Mouse (Mus musculus) embryonic facial prominence, embryonic 11.5 days (tissue): ENCODE results near the gene Lrba. TPM values are rescaled to one million over a fixed set of nuclear protein-coding genes. Genes with fewer than 3 reads are reported as not detected.

ENCODE experiments used
- ATAC-seq: fragments of 200-750 bp; cut with Nextera tagmentation; replicated peaks from 2 replicates; pipeline ENCODE4 v1.8.0; 2017; ENCODE audit warnings: low read depth; ENCODE audit not compliant: insufficient number of reproducible peaks, low FRiP score, low TSS enrichment
- DNase-seq: peaks from one replicate; pipeline ENCODE4 v3.0.0-alpha.2; 2015; ENCODE audit warnings: low spot score
- H3K27ac ChIP-seq: fragments of 300-500 bp; sonication (generic); replicated peaks from 2 replicates; pipeline ENCODE4 v1.5.1; 2014; ENCODE audit warnings: mild to moderate bottlenecking, low read depth, low read length, control low read depth
- H3K27me3 ChIP-seq: fragments of 300-500 bp; sonication (generic); 2 replicates; pipeline ENCODE4 v1.6.1; 2014; ENCODE audit warnings: mild to moderate bottlenecking, low read length, moderate library complexity, mixed read lengths; ENCODE audit not compliant: control insufficient read depth, insufficient read depth
- H3K36me3 ChIP-seq: fragments of 300-500 bp; sonication (generic); replicated peaks from 2 replicates; pipeline ENCODE4 v1.6.1; 2014; ENCODE audit warnings: low read depth, mild to moderate bottlenecking, low read length, moderate library complexity, mixed read lengths; ENCODE audit not compliant: control insufficient read depth, insufficient read depth
- H3K4me1 ChIP-seq: fragments of 300-500 bp; sonication (generic); 2 replicates; pipeline ENCODE4 v1.6.1; 2014; ENCODE audit warnings: low read length, mixed read lengths; ENCODE audit not compliant: control insufficient read depth, insufficient read depth
- H3K4me2 ChIP-seq: fragments of 300-500 bp; sonication (generic); 2 replicates; pipeline ENCODE4 v1.6.1; 2014; ENCODE audit warnings: low read depth, mild to moderate bottlenecking, control low read depth, low read length, moderate library complexity
- H3K4me3 ChIP-seq: fragments of 300-500 bp; sonication (generic); 2 replicates; pipeline ENCODE4 v1.5.1; 2014; ENCODE audit warnings: low read depth, low read length, control low read depth
- H3K9ac ChIP-seq: fragments of 300-500 bp; sonication (generic); replicated peaks from 2 replicates; pipeline ENCODE4 v1.6.1; 2014; ENCODE audit warnings: mild to moderate bottlenecking, control low read depth, low read length
- H3K9me3 ChIP-seq: fragments of 300-500 bp; sonication (generic); replicated peaks from 2 replicates; pipeline ENCODE4 v1.6.1; 2016; ENCODE audit warnings: mild to moderate bottlenecking, low read length, inconsistent platforms, mixed read lengths; ENCODE audit not compliant: control insufficient read depth
- WGBS: fragments of 180-500 bp; shearing (Covaris S2); extraction: QIAGEN DNeasy Blood & Tissue Kit; methylation state at CpG from one replicate; pipeline ENCODE4 v1.1.7; 2014; 5-methylcytosine and 5-hydroxymethylcytosine counted together
- polyA plus RNA-seq: library from polyadenylated mRNA; unstranded; fragments of >200 nt; fragmentation: Nextera tagmentation; extraction: Ambion mirVana; gene quantifications from 2 replicates; pipeline ENCODE4 v1.2.1, GENCODE M21; 2014

The Lrba gene
- polyA plus RNA-seq, 1 experiment from 2014 or later: 8.9 TPM

DNA sequence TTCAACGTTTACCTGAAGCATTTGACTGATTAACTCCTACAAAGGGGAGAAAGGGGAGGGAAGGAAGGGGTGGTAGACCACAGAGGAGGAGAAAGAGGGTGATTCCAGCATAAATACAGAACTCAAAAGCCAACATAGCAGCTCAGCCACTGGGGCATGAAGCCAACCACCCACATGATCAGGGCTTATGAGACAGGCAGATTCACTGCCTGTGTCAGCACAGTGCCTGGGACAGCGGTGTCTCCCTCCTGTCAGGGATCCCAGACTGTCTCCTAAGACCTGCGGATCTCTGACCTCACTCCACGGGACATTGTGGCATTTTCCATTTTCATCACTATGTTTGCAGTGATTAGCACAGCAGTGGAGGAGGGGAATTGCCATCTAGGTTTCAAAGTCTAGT, 568.8 kb downstream of the Lrba start:
- DNase-seq (no peak), ATAC-seq (no peak)
- Histone ChIP-seq H3K9ac (no peak overlapping the region), H3K36me3 (no peaks in the 10 kb centered on the region), H3K27ac (no peak overlapping the region), H3K4me3 (no peak overlapping the region), H3K9me3 (no peaks in the 10 kb centered on the region), H3K4me1 (peaks cover 4% of the 10 kb centered on the region; the same call in 1 of the 2 replicates), H3K27me3 (no peaks in the 10 kb centered on the region), H3K4me2 (no peak overlapping the region)
- 82% methylated on average over 4 of the region's 4 CpGs for WGBS

DNA sequence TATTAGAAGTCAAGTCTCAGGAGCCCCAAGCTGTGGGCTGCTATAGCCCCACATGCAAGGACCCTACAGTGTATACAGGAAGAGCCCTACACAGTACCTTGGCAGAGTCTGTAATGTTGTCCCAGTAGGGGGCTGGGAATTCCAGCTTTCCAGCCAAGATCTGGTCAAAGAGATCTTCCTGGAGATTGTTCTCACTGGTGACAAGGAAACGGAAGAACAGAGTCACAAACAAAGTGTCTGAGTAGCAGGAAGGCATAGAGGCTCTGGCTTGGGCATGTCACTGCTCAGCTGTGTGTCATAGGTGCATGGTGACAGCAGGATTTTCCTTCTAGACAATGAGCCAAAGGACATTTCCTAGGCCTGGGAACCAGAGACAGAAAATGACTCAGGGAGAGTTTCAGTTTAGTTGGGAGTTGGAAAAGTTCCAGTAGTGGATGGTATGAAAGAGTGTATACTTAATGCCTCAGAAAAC, 569.3 kb downstream of the Lrba start:
- H3K4me2 ChIP-seq: no peak overlapping the region
- no peak overlapping the region for H3K9ac ChIP-seq
- no peaks in the 10 kb centered on the region for H3K27me3 ChIP-seq
- ATAC-seq (no peak), DNase-seq (no peak)
- H3K4me3 ChIP-seq: no peak overlapping the region
- H3K4me1 ChIP-seq: peaks cover 4% of the 10 kb centered on the region; the same call in 1 of the 2 replicates
- no peak overlapping the region for H3K27ac ChIP-seq
- H3K9me3 ChIP-seq: no peaks in the 10 kb centered on the region
- H3K36me3 ChIP-seq: no peaks in the 10 kb centered on the region
- WGBS: 53% methylated on average over 1 of the region's 1 CpGs

DNA sequence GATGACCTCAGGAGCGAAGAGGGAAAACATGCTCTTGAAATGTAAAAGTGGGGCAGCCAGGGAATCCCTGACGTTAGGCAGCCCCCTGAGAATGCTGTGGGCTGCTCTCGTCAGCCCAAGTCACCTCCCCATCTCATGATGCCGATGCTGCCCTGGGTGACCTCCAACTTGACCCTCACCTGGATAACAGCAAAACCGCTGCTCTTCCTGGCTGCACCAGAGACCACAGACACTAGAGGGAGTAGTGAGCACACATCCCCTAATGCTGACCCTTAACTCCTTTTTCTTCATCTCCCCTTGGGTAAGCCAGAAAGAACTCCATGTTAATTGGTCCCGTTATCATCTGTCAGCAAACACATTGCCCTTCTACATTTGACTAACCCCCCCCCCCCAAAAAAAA, 572.2 kb downstream of the Lrba start:
- no peaks in the 10 kb centered on the region for H3K9me3 ChIP-seq
- 27% methylated on average over 6 of the region's 6 CpGs for WGBS
- H3K9ac ChIP-seq: no peak overlapping the region
- no peaks in the 10 kb centered on the region for H3K36me3 ChIP-seq
- no peaks in the 10 kb centered on the region for H3K4me1 ChIP-seq
- H3K27me3 ChIP-seq: no peaks in the 10 kb centered on the region
- ATAC-seq: no peak
- H3K27ac ChIP-seq: no peak overlapping the region
- peak; percentile 51 for DNase-seq
- no peak overlapping the region for H3K4me3 ChIP-seq
- no peak overlapping the region for H3K4me2 ChIP-seq

DNA sequence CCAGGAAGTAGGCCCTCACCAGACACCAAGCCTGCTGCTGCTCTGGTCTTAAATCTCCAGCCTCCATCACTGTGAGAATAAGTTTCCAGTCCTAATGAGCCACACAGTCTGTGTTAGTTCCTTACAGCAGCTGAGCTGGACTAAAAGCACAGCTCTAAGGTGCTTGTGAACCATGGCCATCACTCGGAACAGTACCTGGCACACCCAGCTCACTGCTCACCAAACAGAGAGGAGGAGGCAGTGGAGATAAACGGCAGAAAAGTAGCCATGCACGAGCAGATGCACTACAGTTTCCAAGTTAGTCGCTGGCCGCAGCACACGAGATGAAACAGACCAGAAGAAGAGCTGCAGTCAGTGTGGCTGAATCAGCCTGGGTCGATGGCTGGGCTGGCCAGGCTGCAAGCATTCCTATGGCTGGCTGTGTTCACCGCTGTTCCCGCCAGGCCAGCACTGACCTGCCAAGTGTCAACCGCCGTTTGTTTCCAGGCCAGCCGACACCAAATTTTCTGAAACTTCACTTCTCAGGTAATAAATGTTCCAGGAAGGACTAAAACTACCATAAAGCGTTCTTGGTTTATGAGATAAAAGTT, 573.5 kb downstream of the Lrba start:
- Histone ChIP-seq H3K27me3 (no peaks in the 10 kb centered on the region), H3K4me1 (no peaks in the 10 kb centered on the region), H3K4me3 (no peak overlapping the region), H3K9ac (no peak overlapping the region), H3K4me2 (no peak overlapping the region), H3K27ac (no peak overlapping the region), H3K36me3 (no peaks in the 10 kb centered on the region), H3K9me3 (no peaks in the 10 kb centered on the region)
- ATAC-seq (no peak), DNase-seq (no peak)
- WGBS: 84% methylated on average over 13 of the region's 13 CpGs

DNA sequence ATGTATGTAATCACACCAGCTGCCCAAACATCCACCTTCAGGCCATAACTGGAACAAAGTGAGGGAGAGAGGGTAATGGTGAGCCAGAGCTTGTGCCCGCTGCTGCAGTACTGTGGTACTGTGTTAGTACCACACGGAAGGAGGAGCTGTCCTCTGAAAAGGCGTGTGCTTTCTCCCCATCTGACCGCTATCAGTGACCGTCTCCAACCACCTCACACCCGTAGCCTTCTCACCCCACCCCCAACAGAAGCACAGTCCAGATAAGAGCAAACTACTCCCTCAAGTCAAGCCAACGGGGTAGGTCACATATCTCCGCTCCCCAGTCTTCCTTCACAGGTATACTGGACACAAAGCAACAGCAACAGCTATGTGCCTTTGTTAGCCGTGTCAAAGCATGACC, 574.6 kb downstream of the Lrba start:
- no peak for DNase-seq
- Histone ChIP-seq H3K27ac (no peak overlapping the region), H3K9me3 (no peaks in the 10 kb centered on the region), H3K4me3 (no peak overlapping the region), H3K27me3 (no peaks in the 10 kb centered on the region), H3K36me3 (no peaks in the 10 kb centered on the region), H3K9ac (no peak overlapping the region), H3K4me2 (no peak overlapping the region), H3K4me1 (no peaks in the 10 kb centered on the region)
- WGBS: 94% methylated on average over 9 of the region's 9 CpGs
- 0 out of 2 replicates have a peak, but pooled peaks have one; percentile 62 for ATAC-seq

DNA sequence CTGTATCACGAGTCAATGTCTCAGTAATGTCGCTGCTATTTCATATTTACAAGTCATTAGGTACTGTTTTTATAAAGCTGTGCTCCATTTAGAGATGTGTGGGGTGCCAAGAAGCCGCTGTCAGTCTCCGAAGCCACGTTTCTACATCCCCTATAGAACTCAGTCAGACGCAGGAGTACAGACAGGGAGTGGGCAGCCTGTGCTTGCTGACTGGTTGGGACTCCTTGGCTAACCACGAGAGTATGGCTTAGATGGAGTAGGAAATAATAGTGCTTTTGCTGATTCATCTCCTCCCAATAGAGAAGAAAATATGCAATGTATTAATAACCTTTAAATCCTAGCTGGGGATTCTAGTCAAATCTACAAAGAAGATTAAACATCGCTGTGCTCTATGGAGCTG, 576.4 kb downstream of the Lrba start:
- DNase-seq: no peak
- no peak overlapping the region for H3K27ac ChIP-seq
- ATAC-seq: no peak
- no peaks in the 10 kb centered on the region for H3K36me3 ChIP-seq
- H3K4me3 ChIP-seq: no peak overlapping the region
- H3K9me3 ChIP-seq: no peaks in the 10 kb centered on the region
- no peaks in the 10 kb centered on the region for H3K4me1 ChIP-seq
- H3K9ac ChIP-seq: no peak overlapping the region
- WGBS: 82% methylated on average over 8 of the region's 8 CpGs
- H3K4me2 ChIP-seq: no peak overlapping the region
- no peaks in the 10 kb centered on the region for H3K27me3 ChIP-seq

DNA sequence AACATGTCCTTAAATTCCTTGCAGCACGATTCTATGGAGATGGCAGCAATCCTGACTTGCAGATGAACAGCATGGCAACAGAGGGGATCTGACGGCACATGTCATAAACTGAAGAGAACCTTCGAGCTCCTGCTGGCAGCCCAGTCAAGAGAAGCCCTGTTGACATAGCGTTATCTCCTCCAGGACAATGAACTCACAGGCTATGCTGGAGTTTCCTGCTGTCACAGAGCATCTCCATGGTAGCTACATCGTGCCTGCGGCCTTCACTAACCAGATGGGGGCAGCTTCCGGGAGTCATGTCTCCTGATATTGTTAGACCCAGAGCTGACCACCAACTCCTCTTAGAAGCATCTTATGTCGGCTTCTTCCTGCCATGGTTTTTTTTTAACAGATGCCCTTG, 578.3 kb downstream of the Lrba start:
- H3K4me1 ChIP-seq: no peaks in the 10 kb centered on the region
- no peak overlapping the region for H3K27ac ChIP-seq
- 67% methylated on average over 8 of the region's 8 CpGs for WGBS

DNA sequence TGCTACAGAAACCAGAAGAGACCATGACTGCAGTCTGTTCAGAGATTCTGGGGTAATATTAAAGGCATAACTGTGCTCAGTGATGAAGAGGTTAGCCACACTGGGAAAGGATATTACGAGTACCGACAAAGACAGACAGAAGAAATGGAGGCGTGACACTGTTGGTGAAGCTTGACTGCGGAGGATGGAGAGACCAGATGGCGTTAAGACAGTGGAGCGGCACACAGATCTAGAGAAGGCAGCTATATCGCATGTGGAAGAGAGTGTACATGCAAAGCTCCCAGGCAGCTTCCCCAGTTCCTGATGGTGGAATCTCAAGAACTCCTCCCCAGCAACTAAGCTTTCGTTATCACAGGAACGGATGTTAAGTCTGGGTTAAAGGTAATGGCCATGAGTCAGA, 579.8 kb downstream of the Lrba start:
- no peaks in the 10 kb centered on the region for H3K9me3 ChIP-seq
- no peaks in the 10 kb centered on the region for H3K27me3 ChIP-seq
- WGBS: 92% methylated on average over 9 of the region's 9 CpGs
- no peak overlapping the region for H3K9ac ChIP-seq
- H3K4me3 ChIP-seq: no peak overlapping the region
- no peak for DNase-seq
- ATAC-seq: no peak
- no peaks in the 10 kb centered on the region for H3K4me1 ChIP-seq
- H3K4me2 ChIP-seq: no peak overlapping the region
- no peak overlapping the region for H3K27ac ChIP-seq
- H3K36me3 ChIP-seq: no peaks in the 10 kb centered on the region

More for the DNA sequence above, 578.3 kb downstream of the Lrba start:
- no peak overlapping the region for H3K4me2 ChIP-seq
- H3K4me3 ChIP-seq: no peak overlapping the region
- H3K36me3 ChIP-seq: no peaks in the 10 kb centered on the region
- no peaks in the 10 kb centered on the region for H3K27me3 ChIP-seq
- ATAC-seq (no peak), DNase-seq (no peak)
- no peaks in the 10 kb centered on the region for H3K9me3 ChIP-seq
- H3K9ac ChIP-seq: no peak overlapping the region
